Mouse (Mus musculus) lung, adult 10 weeks (tissue): ENCODE measurements around the gene Tpbg. TPM values are rescaled to one million over a fixed set of nuclear protein-coding genes. Genes with fewer than 3 reads are reported as not detected.

ENCODE experiments used
- polyA plus RNA-seq: library from polyadenylated mRNA; stranded (reverse); fragments of 350-450 nt; fragmentation: Illumina TruSeq; extraction: RNeasy Lipid Tissue Mini Kit (QIAGEN cat#74804); gene quantifications from one replicate; pipeline ENCODE4 v1.2.3, GENCODE M21; 2014; ENCODE audit warnings: low read depth, low replicate concordance; ENCODE audit not compliant: insufficient read depth

The Tpbg gene
- polyA plus RNA-seq = 0.74 TPM

GRCm38 (mm10) chr9:85842351-85843011 is at the start of gene Tpbg:
TSS of gene Tpbg (plus strand) at chr9:85842380.

Other genes starting within 250 kb of the Tpbg start
- gene Ibtk, start 93.0 kb upstream of the Tpbg start, polyA plus RNA-seq = 11.0 TPM